Mouse (Mus musculus): ENCODE measurements around the gene Gm36210. TPM values are rescaled to one million over a fixed set of nuclear protein-coding genes. Genes with fewer than 3 reads are reported as not detected.
"Not testable (repeated sequence)": the region's sequence is repeated elsewhere in the genome, so short reads cannot be mapped to it uniquely, and the experiment has no call there.

The Gm36210 gene
- total RNA-seq, 2 experiments from 2014 or later: not detected

GRCm38 (mm10) chr7:4898851-4899648 is 7.3 kb downstream of the Gm36210 start:
- DNase-seq (ENCODE audit: low spot score in 2 of 2): peak in 1 of 2 experiments; percentile 15

GRCm38 (mm10) chr7:4895186-4895585 is 11.1 kb downstream of the Gm36210 start:
- no peak for DNase-seq (ENCODE audit: low spot score in 2 of 2)

- DNase-seq (ENCODE audit: low spot score in 2 of 2): no peak
Measured at GRCm38 (mm10) chr7:4886680-4887079, 19.6 kb downstream of the Gm36210 start.

GRCm38 (mm10) chr7:4879036-4879435 is 27.3 kb downstream of the Gm36210 start:
- DNase-seq (ENCODE audit: low spot score in 2 of 2): not testable (repeated sequence)

GRCm38 (mm10) chr7:4878186-4878585 is 28.1 kb downstream of the Gm36210 start:
- DNase-seq (ENCODE audit: low spot score in 2 of 2): no peak

- DNase-seq (ENCODE audit: low spot score in 2 of 2): no peak
Measured at GRCm38 (mm10) chr7:4877226-4877625, 29.1 kb downstream of the Gm36210 start.

GRCm38 (mm10) chr7:4876753-4877221 is 29.5 kb downstream of the Gm36210 start, which contains the start of gene Isoc2a:
Gene Isoc2a, plus strand, starts transcription at chr7:4877153.
- DNase-seq (ENCODE audit: low spot score in 2 of 2): peak; percentile 70 to 83

GRCm38 (mm10) chr7:4870133-4870532 is 36.2 kb downstream of the Gm36210 start, which contains the start of gene Isoc2b:
Gene Isoc2b, minus strand, starts transcription at chr7:4870258.
- DNase-seq (ENCODE audit: low spot score in 2 of 2): no peak

GRCm38 (mm10) chr7:4866631-4867180 is 39.6 kb downstream of the Gm36210 start:
- no peak for DNase-seq (ENCODE audit: low spot score in 2 of 2)

GRCm38 (mm10) chr7:4865579-4866493 is 40.5 kb downstream of the Gm36210 start:
- peak; percentile 88 to 95 for DNase-seq (ENCODE audit: low spot score in 2 of 2)

GRCm38 (mm10) chr7:4865090-4865489 is 41.2 kb downstream of the Gm36210 start:
- DNase-seq (ENCODE audit: low spot score in 2 of 2): no peak

GRCm38 (mm10) chr7:4864130-4864845 is 42.0 kb downstream of the Gm36210 start:
- no peak for DNase-seq (ENCODE audit: low spot score in 2 of 2)

- DNase-seq (ENCODE audit: low spot score in 2 of 2): no peak
Measured at GRCm38 (mm10) chr7:4863541-4864080, 42.7 kb downstream of the Gm36210 start.

GRCm38 (mm10) chr7:4863041-4863440 is 43.3 kb downstream of the Gm36210 start:
- peak in 1 of 2 experiments; percentile 53 for DNase-seq (ENCODE audit: low spot score in 2 of 2)

- not testable (repeated sequence) for DNase-seq (ENCODE audit: low spot score in 2 of 2)
Measured at GRCm38 (mm10) chr7:4860926-4861325, 45.4 kb downstream of the Gm36210 start.

- no peak for DNase-seq (ENCODE audit: low spot score in 2 of 2)
Measured at GRCm38 (mm10) chr7:4859418-4859978, 46.8 kb downstream of the Gm36210 start.

GRCm38 (mm10) chr7:4857321-4857720 is 49.0 kb downstream of the Gm36210 start:
- no peak for DNase-seq (ENCODE audit: low spot score in 2 of 2)

GRCm38 (mm10) chr7:4856508-4856907 is 49.8 kb downstream of the Gm36210 start:
- no peak for DNase-seq (ENCODE audit: low spot score in 2 of 2)

GRCm38 (mm10) chr7:4853613-4854012 is 52.7 kb downstream of the Gm36210 start:
- no peak for DNase-seq (ENCODE audit: low spot score in 2 of 2)

- no peak for DNase-seq (ENCODE audit: low spot score in 2 of 2)
Measured at GRCm38 (mm10) chr7:4851315-4851688, 55.0 kb downstream of the Gm36210 start.
